Mouse (Mus musculus): ENCODE measurements at regions not wholly inside any gene's neighbourhood (a gene's known extent, or its start where the extent isn't known, plus 50 kb on each side); places are given as distances from the start of the nearest gene placed in this dataset.
"Not testable (repeated sequence)": the region's sequence is repeated elsewhere in the genome, so short reads cannot be mapped to it uniquely, and the experiment has no call there.

DNA sequence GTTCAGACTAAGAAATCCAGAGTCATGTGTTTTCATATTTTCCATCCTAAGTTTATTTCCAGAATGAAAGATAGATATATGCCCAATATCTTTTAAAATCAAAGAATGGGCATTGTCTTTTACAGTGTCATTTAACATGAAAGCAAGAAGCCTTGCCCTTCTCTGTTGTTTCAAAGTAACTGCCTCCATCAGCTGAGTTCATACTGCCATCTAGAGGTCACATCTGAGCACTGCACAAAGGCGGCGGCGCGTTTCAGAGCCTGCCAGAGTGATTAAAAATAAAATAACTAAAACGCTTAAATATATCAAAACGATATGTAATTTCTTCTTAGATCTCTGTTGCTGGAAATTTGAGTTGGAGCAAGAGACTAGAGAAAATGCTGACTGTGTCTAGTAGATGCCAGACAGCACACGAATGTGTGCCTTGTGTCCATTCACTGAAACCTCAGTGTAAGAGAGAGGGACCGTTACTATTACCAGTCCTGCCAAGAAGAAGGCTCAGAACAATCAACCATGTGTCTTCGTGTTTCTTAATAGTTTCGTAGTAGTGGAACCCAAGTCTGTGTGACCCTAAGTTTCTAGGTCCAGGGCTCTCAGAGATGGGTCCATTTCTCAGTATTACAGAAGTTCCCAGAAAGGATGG, 123.0 kb upstream of the Daam1 start:
- no peak for DNase-seq (ENCODE audit: low read depth)

DNA sequence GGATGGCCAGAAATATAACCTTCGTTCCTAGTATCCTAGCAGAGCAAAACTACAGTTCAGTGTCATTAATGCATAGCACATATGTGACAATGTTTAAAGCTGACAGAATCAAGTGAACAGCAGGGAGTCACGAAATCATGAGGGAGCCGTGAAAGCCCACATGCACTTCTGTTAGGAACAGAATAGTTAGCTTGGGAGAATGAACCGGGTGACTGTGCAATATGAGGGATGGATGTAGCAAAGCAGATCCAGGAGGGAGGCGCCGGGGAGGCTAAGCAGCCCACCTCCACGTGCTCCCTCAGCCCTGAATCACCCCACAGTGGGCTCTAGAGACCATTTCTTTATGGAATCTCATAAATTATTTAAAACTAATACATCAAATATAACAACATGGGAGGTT, 116.3 kb upstream of the Daam1 start:
- DNase-seq (ENCODE audit: low read depth) = no peak

DNA sequence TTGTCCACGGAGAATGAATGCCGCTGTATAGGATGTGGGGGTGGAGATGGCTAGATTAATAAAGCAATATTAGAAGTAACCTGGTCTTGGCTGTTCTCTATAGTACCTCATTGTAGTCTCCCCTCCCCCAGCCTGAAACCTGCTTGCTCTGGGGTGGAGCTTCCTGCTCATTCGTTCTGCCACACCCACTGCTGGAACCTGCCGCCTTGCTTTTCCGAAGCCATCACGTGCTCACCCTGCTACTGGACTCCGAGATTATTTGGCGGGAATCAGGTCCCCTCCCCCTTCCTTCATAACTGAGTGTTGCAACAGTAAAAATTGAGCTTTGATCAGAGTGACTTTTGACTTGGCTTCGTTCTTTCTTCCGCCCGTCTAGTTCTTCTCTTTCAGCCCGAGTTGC, 112.5 kb upstream of the Daam1 start:
- DNase-seq (ENCODE audit: low read depth) = not testable (repeated sequence)

DNA sequence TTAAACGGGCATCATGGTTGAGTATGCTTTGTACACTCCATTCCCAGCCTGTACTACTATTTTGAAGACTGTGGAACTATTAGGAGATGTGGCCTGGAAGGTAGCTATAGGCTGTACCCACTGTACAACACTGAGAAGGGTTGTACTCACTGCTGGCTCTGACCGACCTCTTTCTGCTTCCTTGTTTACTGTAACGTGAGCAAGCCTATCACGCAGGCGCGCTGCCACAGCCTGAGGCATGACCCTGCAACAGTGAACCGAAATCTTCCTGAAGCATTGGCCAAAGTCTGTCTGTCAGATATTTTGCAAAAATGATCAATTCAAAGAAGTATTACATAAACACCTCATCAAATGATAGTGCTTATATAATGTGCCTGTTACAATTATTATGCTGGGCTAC, 112.0 kb upstream of the Daam1 start:
- DNase-seq (ENCODE audit: low read depth) = no peak

DNA sequence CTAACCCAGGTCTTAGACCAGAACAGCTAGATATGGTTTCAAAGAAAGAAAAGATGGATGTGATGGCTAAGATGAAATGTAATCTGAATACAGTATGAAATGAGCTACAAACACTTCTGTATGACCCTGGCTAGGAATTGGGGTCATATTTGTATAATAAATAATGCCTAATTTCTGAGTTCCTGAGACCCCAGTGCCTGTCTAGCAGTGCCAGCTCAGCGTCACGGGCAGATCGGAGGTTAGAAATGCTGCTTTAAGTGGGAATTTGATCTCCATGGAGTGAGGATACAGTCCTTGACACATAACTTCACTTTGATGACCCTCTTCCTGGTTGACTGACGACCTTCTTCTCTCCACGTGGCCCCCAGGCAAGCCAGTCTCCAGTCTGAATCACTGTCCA, 105.7 kb upstream of the Daam1 start:
- DNase-seq (ENCODE audit: low read depth) = no peak

DNA sequence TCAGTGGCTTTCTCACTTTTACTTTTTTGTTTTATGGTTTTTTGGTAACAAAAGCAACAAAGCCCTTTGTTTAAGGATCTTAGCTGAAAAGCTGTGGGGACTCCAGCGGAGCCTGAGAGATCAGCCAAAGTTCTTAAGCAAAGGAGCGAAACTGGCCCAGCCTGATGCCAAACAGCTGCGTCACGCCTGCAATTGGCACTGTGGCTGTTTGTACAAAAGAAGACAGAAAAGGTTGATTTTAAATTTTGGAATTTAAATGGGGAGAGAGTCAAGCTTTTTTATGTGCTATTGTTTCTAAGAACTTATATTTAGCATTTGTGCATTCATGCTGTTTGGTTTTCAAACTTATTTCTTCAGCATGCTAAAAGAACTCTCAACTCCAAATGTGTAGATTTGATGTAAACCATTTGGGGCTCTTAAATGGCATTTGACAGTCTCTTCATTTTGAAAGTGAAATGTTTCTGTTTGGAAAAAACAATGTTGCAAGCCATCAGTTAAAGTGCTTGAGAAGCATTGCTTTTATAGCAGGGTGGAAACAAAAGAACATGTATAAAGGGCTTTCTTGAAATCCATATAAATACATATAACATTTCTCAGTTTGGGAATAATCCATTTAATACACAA, 105.1 kb upstream of the Daam1 start:
- DNase-seq (ENCODE audit: low read depth) = no peak

DNA sequence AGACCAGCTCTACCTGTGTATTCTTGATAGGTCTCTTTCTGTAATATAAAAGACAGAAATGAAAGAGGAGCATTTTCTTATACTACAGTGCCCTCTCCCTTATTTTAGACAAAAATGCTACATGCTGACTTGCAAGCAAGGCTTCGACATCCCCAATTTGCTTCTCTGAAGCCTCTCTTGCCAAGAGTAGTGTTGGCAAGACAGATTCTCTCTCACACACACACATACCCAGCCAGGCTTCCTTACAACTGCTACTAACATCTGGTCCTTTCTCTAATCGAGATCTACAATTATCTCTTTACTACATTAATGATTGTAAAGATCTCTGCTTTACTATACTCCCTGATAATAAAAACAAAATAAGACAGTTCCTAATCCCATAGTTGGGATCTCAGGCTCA, 87.5 kb upstream of the Daam1 start:
- no peak for DNase-seq (ENCODE audit: low read depth)

DNA sequence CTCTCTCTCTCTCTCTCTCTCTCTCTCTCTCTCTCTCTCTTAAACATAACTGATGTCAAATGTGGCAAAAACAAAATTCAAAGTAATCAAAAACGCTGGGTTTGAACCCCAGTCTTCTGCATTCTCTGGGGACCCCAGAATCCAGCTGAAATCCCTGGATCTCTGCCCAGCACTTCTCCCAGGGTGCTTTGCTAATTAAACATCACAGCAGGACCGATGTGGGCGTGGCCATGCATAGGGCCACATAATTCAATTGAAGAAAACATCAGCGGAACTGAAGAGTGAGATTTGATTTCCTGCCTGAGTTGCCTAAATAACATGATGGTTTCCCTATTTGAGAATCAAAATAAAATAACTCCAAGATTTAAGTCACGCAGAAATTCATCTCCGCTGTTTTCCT, 84.9 kb upstream of the Daam1 start:
- no peak for DNase-seq (ENCODE audit: low read depth)

DNA sequence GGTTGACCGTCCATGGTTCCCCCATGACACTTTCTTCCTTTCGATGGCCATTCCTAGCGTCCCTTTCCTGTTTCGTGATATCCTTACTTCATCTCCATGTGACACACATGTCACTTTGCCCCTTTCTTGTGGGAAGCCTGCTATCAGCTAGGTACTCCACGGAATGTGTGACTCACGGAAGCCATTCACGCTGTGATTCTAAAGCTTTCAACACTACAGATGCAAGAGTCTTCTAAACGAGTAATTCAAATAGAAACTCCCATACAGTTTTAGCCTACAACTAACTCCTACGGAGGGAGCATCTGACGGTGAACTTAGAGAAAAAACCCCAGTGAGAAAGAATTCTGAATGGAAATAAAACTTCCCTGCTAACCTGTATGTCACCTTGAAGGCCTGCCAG, 83.5 kb upstream of the Daam1 start:
- DNase-seq (ENCODE audit: low read depth) = no peak

DNA sequence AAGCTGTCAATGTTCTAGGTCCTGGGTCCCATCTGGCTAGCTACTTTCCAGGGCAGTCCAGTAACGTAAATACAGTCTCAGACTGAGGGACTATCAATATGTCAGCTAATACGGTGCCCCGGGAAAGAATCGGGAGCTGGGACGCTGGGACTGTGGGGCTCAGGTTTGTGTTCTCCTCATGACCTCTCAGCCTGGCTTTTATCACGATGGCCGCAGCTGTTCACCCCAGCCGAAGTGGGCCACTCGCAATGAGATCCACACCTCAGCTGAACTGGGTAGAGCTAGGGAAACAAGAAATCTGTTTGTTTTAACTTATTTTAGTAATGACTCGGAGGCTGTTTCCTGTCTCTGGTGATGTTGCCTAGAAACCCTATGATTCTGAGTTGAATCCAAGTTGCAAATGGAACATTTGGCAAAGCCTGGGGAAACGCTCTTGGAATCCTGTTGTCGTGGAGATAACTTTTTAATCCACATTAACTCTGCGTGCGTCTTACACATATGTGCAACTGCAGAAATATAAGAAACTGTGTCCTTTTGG, 83.0 kb upstream of the Daam1 start:
- no peak for DNase-seq (ENCODE audit: low read depth)

DNA sequence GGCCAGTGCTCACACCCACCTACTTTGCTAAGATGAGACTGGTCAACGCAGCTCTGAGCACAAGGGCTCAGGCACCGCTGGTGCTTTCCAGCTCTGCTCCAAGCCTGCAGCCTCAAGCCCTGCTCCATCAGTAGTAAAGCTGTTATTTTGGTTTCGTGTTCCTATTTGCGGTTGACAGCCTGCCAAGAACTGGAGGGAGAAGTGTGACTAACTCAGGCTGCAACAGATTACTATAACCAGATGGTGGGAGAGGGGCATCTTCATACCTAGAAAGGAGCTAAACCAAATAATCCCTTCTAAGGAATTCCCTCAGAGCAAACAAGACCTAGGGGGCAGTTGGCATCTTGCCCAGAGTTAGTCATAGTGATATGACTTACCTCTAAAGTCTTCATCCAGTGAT, 82.1 kb upstream of the Daam1 start:
- DNase-seq (ENCODE audit: low read depth) = no peak

DNA sequence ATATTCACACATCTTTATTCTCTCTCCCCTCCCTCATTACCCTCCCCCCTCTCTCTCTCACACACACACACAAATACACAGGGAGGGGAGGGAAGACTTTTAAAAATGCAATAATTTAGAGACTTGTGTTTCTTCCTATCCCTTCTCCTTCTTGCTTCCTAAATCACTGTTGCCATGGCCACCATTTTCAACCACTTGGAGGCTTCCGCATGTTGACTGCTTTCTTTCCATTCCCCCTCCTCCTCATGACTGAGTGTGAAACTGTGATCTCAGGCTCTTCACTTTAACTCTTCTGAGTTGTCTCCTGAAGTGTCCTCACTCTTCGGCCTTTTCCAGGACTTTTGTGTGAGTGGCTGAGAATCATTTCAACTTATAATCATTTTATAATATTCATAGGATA, 81.2 kb upstream of the Daam1 start:
- DNase-seq (ENCODE audit: low read depth) = no peak

DNA sequence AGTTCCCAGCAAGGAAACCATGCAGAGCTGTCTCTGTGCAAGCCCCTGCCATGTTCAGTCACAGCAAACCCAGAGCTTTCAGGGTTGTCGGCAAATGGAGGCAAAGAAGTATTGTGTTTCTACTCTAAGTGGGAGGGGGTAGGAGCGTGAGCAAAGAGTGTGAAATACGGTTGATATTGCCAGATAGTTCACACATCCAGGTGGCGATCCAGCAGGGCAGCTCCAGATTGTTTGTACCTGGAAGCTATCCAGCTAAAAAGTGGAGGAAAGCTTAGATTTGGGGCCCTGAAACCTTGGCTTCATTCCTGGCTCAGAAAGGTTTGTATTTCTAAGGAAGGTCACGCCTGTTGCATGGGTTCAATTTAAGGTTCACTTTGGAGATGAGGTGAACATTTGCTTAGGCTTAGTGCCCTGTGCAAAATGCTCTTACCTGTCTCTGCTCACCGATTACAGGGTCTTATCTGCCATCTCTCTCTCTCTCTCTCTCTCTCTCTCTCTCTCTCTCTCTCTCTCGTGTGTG, 78.1 kb upstream of the Daam1 start:
- no peak for DNase-seq (ENCODE audit: low read depth)

DNA sequence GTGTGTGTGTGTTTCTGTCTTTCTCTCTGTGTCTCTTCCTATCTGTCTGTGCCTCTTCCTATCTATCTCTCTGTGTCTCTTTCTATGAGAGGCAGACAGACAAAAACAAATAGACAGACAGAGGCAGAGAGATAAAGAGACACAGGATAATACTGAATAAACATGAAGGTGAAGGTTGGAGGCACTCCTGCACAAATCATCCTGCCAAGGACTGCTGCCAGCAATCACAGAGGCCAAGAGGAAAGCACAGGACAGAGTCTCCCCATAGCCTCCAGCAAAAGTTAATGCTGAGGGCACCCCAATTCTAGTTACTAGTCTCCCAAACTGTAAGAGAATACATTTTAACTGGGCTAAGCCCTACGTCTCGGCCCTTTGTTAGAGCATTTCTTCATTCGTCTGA, 77.6 kb upstream of the Daam1 start:
- DNase-seq (ENCODE audit: low read depth) = no peak

DNA sequence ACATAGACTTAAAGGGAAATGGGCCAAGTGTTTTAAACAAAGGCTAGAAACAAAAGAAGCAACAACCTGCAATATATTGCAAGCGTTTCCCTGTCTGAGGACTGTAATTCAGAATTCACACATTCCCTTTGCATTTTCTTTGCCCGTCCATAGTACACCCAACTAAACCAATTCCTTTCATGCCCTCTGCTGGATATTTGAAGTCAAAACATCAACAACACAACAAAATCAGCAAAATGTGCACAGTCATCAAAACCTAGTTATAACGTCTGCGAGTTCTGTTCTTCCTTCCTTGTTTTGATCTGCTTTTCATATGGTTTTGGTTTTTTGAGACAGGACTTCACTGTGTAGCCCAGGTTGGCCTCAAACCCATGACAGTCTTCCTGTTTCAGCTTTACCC, 67.7 kb upstream of the Daam1 start:
- DNase-seq (ENCODE audit: low read depth) = no peak

DNA sequence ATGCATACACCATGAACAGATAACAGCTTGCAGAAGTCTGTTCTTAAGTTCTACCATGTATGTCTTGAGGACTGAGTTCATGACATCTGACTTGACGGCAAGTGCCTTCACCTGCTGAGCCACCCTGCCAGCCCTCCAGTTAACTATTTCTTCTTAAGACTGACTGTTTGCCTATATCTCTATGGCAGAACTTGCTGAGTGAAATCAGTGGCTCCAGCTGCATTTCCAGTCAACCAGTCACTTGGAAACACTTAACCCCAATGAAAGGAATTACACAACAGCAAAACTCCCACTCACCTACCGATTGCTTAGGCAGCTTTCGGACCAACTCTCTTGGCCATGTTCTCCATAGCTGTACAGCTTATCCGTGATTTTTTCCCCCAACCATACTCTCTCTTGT, 64.8 kb upstream of the Daam1 start:
- DNase-seq (ENCODE audit: low read depth) = peak; percentile 30

DNA sequence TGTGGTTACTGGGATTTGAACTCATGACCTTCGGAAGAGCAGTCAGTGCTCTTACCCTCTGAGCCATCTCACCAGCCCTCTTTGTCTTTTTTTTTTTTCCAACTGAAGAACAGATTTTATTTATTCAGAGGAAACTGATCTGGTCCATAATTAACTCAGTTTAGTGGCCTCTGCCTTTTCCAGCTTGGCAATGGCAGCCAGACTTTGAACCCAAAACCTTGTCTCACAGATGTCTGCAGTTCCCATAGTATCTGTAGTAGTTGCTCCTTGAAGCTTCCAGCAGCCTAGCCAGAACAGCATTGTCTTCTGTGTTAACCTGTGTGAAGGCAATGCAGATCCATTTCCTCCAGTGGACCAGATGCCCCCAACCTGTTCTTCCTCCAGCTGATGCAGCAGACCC, 64.2 kb upstream of the Daam1 start:
- DNase-seq (ENCODE audit: low read depth) = no peak

DNA sequence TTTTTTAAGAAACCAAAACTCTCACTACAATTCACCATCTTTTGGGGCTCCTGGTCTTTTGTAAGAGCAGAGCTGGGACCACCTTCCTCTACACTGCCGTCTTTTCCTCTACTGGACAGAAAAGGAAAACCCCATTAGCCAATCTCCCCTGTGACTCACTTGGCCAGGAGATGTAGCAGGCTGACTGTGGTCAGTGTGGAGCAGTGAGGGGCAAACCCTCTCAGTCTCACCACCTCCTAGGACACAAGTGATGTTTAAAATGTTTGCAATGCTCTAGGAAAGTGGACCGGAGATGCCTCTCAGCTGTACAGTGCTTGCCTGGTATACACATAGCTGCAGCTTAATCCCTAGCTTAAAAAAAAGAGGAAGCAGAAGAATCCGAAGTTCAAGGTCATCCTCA, 63.0 kb upstream of the Daam1 start:
- no peak for DNase-seq (ENCODE audit: low read depth)

DNA sequence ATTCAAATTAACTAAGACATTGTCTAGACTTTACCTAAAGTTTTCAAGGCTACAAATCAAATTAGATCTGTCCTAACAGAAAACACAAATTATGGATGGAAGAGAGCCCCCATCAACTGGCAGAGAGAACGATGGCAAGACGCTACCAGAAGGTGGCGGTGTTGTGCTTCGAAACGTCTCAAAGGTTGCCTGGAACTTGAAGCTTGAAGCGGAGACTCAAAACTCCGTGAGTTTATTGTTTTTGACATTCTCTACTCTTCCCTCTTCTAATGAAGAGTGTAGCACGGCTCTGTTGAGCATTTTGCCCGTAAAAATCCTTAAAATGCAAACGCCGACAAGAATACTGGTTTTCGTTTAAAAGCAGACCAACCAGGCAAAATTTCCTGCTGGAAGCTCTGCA, 62.4 kb upstream of the Daam1 start:
- DNase-seq (ENCODE audit: low read depth) = no peak

DNA sequence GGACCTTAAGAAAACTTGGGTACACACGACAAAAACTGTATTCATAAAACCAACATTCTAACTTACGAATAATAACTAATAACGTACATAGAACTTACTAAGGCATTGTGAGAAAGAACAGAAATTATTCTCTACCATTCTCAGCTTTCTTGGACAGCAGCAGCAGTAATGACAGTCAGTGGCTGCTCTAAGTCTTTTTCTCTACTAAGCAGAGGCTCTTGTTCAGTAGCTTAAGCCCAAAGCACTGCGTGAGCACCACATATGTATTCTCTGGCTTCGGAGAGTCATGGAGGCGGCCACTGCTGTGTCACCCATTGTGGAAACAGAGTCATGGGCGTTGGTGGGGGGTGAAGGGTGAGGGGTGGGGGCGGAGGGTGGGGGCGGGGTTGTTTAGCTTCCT, 62.0 kb upstream of the Daam1 start:
- DNase-seq (ENCODE audit: low read depth) = no peak

DNA sequence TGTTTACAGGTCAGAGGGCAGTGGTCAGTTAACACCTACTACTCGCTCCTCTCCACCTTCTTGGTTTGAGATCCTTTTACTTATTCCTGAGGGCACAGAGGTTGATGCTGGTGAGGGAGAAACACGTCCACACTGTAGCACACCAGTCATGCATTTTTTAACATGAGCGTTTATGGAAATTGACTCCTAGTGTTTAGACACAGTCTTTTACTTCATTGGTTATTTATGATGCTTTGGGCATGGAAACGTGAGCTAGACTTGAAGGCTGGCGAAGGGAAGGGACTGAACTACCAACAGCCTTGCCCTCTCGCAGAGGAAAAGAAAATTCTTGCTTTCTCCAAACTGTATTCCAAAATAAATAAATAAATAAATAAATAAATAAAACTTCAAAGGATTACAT, 61.6 kb upstream of the Daam1 start:
- DNase-seq (ENCODE audit: low read depth) = no peak

DNA sequence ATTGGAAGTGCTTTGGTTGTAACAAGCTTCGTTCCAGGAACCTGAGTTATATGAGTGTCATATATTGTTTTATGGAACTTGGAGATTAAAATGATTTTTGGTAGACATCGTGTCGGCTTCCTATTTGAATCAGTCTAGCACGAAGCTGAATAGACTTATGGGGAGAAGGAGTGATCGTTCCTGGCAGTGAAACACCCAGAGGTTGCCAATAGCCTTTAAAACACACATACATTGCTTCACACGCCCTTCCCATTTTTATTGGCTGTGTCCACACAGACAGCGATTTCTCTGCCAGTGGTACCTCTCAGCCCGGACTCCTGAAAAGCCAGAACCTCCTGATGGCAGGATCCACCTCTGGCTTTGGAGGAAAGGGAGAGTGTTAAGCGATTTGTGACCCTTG, 57.0 kb upstream of the Daam1 start:
- peak; percentile 34 for DNase-seq (ENCODE audit: low read depth)

DNA sequence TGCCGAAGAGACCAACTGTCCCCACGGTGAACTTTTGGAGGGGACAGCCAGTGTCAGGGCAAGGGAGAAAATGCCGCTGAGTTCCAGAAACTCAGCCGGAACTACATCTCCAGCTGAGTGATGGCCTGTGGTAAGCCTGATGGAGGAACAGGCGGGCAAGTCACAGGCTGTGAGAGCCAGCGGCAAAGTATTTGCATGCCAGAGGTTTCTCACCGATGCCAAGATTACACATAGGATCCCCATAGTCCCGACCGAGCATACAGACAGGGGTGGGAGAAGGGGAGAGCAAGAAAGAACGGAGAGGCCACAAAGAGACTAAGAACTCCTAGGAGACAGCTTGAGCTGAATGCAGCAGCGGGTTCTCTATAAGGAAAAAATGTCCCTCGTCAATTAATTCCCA, 55.8 kb upstream of the Daam1 start:
- no peak for DNase-seq (ENCODE audit: low read depth)

DNA sequence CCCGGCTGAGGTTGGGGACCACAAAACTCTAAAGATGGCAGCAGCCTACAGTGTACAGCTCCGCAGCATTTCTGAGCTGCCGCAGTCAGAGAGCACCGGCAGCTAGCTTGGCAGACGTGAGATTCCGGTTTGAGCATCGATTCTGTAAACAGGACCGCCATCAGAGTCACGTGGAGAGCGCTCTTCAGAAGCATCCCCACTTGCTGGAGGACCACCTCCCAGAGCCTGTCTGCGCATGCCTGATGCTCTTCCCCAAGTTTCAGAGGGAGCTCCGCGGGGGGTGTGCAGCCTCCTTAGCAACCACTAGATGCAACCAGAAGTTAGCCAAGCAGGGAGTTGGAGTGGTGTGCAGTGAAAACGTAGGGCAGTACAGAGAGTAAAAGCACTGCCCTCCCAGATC, 52.7 kb upstream of the Daam1 start:
- no peak for DNase-seq (ENCODE audit: low read depth)

Measured in gonadal fat pad, adult 2 months (tissue).